8 mouse cellular contexts compared by ENCODE assay signal in genomic region chr13:21169657-21170430, GRCm38 (mm10). TPM values are rescaled to one million over a fixed set of nuclear protein-coding genes. Genes with fewer than 3 reads are reported as not detected.
DNase-seq lines count a peak whose midpoint lies in the region; ATAC-seq lines count a peak whose summit lies in the region.

No protein-coding gene starts in this region.

- H3K9me3 ChIP-seq in hindbrain, embryonic 15.5 days: no peaks in the 10 kb centered on the region
- no peaks in the 10 kb centered on the region for H3K9me3 ChIP-seq in megakaryocyte, embryonic 14.5 days

- no peaks in the 10 kb centered on the region for H3K36me3 ChIP-seq in hindbrain, embryonic 15.5 days
- no peaks in the 10 kb centered on the region for H3K36me3 ChIP-seq in megakaryocyte, embryonic 14.5 days (replicated peaks; ENCODE audit: low read length)

- H3K27ac ChIP-seq in hindbrain, embryonic 15.5 days (replicated peaks): peak overlapping the region; percentile 74

- H3K4me1 ChIP-seq in hindbrain, embryonic 15.5 days (replicated peaks): peaks cover 22% of the 10 kb centered on the region
- H3K4me1 ChIP-seq in megakaryocyte, embryonic 14.5 days: peaks cover 41% of the 10 kb centered on the region

- peak overlapping the region; percentile 98 for H3K4me2 ChIP-seq in hindbrain, embryonic 15.5 days

- H3K9ac ChIP-seq in hindbrain, embryonic 15.5 days: peak overlapping the region; percentile 45; the same call in 1 of the 2 replicates

- peak overlapping the region; percentile 64 for H3K4me3 ChIP-seq in hindbrain, embryonic 15.5 days
- H3K4me3 ChIP-seq in megakaryocyte, embryonic 14.5 days (replicated peaks): peak overlapping the region; percentile 96

- H3K27me3 ChIP-seq in hindbrain, embryonic 15.5 days: no peaks in the 10 kb centered on the region
- H3K27me3 ChIP-seq in megakaryocyte, embryonic 14.5 days (replicated peaks): peaks cover 2% of the 10 kb centered on the region

- DNase-seq in cerebellum, postnatal 4 days (ENCODE audit: low spot score in 2 of 2): peak; percentile 47 to 71
- DNase-seq in gastrocnemius, adult 18-20 months (ENCODE audit: low spot score): peak; percentile 72
- DNase-seq in left cerebral cortex, postnatal 10 days (ENCODE audit: extremely low spot score in 1 of 2, low spot score in 2 of 2): peak; percentile 79 to 87
- DNase-seq in right cerebral cortex, adult 2 months (ENCODE audit: low spot score in 2 of 2): peak; percentile 83 to 88
- DNase-seq in urinary bladder, postnatal 10 days (ENCODE audit: low spot score): peak; percentile 25

- intact Hi-C loops in left cerebral cortex, postnatal 10 days (cut with DNase I): loop anchor here (5.0 kb wide), 1 partner anchor 107 kb away; no protein-coding TSS in a partner anchor

- under 1% methylated on average over 39 of the region's 39 CpGs for WGBS in hindbrain, embryonic 15.5 days

- peak; percentile 68 for ATAC-seq in activated CD4-positive, CD25-positive, alpha-beta regulatory T cell, adult 4 months
- ATAC-seq in hindbrain, embryonic 15.5 days (ENCODE audit: low FRiP score, low read depth): peak; percentile 87

RNA-seq across cellular contexts. Expression of gene Trim27, which starts 9.4 kb away (rescaled TPM):
- 10 to 100 TPM; 16.2 to 18.4 TPM for polyA plus RNA-seq in activated CD4-positive, CD25-positive, alpha-beta regulatory T cell, adult 4 months (2017; shearing (Covaris generic))
- total RNA-seq in gastrocnemius, adult 18-20 months (2021): 10 to 100 TPM; 21.0 to 22.0 TPM
- 84.3 and 84.8 TPM in 2 replicates for polyA plus RNA-seq in hindbrain, embryonic 15.5 days (2015; fragmentation: Nextera tagmentation; extraction: Ambion mirVana)
- total RNA-seq in left cerebral cortex, postnatal 10 days (2021): 10 to 100 TPM; 43.1 to 45.0 TPM
- 63.6 and 88.3 TPM in 2 replicates for polyA plus RNA-seq in megakaryocyte, embryonic 14.5 days (2012; ENCODE audit: insufficient read depth, low replicate concordance)

RNA-seq across cellular contexts. Expression of gene Olfr1368, which starts 24.2 kb away (rescaled TPM):
- polyA plus RNA-seq in activated CD4-positive, CD25-positive, alpha-beta regulatory T cell, adult 4 months (2017; shearing (Covaris generic)): not detected
- not detected for total RNA-seq in gastrocnemius, adult 18-20 months (2021)
- not detected in 2 replicates for polyA plus RNA-seq in hindbrain, embryonic 15.5 days (2015; fragmentation: Nextera tagmentation; extraction: Ambion mirVana)
- not detected for total RNA-seq in left cerebral cortex, postnatal 10 days (2021)
- polyA plus RNA-seq in megakaryocyte, embryonic 14.5 days (2012; ENCODE audit: insufficient read depth, low replicate concordance): not detected in 2 replicates

RNA-seq across cellular contexts. Expression of gene Olfr263, which starts 40.4 kb away (rescaled TPM):
- polyA plus RNA-seq in activated CD4-positive, CD25-positive, alpha-beta regulatory T cell, adult 4 months (2017; shearing (Covaris generic)): not detected
- total RNA-seq in gastrocnemius, adult 18-20 months (2021): not detected
- polyA plus RNA-seq in hindbrain, embryonic 15.5 days (2015; fragmentation: Nextera tagmentation; extraction: Ambion mirVana): not detected in 2 replicates
- not detected for total RNA-seq in left cerebral cortex, postnatal 10 days (2021)
- polyA plus RNA-seq in megakaryocyte, embryonic 14.5 days (2012; ENCODE audit: insufficient read depth, low replicate concordance): not detected in 2 replicates

RNA-seq across cellular contexts. Expression of gene Olfr1369-ps1, which starts 58.6 kb away (rescaled TPM):
- polyA plus RNA-seq in activated CD4-positive, CD25-positive, alpha-beta regulatory T cell, adult 4 months (2017; shearing (Covaris generic)): under 1 TPM; 0.09 to 0.13 TPM
- not detected for total RNA-seq in gastrocnemius, adult 18-20 months (2021)
- 0.05 TPM in 1 of 2 replicates, not detected in the other for polyA plus RNA-seq in hindbrain, embryonic 15.5 days (2015; fragmentation: Nextera tagmentation; extraction: Ambion mirVana)
- not detected for total RNA-seq in left cerebral cortex, postnatal 10 days (2021)
- not detected in 2 replicates for polyA plus RNA-seq in megakaryocyte, embryonic 14.5 days (2012; ENCODE audit: insufficient read depth, low replicate concordance)

Comparison
In these comparisons a context has a peak if more than half of its experiments do, and no peak if none do; other contexts are left out.
1. Peak in every context shown above with its lines: DNase-seq, ATAC-seq, H3K4me3 ChIP-seq and H3K27ac ChIP-seq.
2. DNase-seq: peak in every context shown above with its lines; median percentile 86 in right cerebral cortex, adult 2 months; 83 in left cerebral cortex, postnatal 10 days; 72 in gastrocnemius, adult 18-20 months; 59 in cerebellum, postnatal 4 days; 25 in urinary bladder, postnatal 10 days.